Mouse (Mus musculus) heart, adult 2 months (tissue): ENCODE data around the gene Eif4b. TPM values are rescaled to one million over a fixed set of nuclear protein-coding genes. Genes with fewer than 3 reads are reported as not detected.
A peak's percentile ranks its signal among the peaks of the same experiment; 100 is the strongest.

Experiments used
- DNase-seq, 2 experiments: peaks; one replicate each; pipeline ENCODE4 v3.0.0; 2021
- H3K27ac ChIP-seq: fragments of 200-600 bp; 2 replicates; pipeline ENCODE4 v1.8.1; 2022
- H3K27me3 ChIP-seq: fragments of 200-500 bp; 2 replicates; pipeline ENCODE4 v1.6.1; 2012; ENCODE audit warnings: mild to moderate bottlenecking, low read length, inconsistent platforms, mixed read lengths; ENCODE audit not compliant: control insufficient read depth, insufficient read depth
- H3K36me3 ChIP-seq: fragments of 200-500 bp; 2 replicates; pipeline ENCODE4 v1.6.1; 2012; ENCODE audit warnings: low read length, inconsistent platforms; ENCODE audit not compliant: control insufficient read depth, insufficient read depth
- H3K4me1 ChIP-seq: fragments of 200-500 bp; 2 replicates; pipeline ENCODE4 v1.6.1; 2011; ENCODE audit warnings: low read length; ENCODE audit not compliant: control insufficient read depth, insufficient read depth
- H3K4me3 ChIP-seq: fragments of 200-600 bp; 2 replicates; pipeline ENCODE4 v1.8.1; 2022
- H3K79me2 ChIP-seq: fragments of 200-500 bp; replicated peaks from 2 replicates; pipeline ENCODE4 v1.6.1; 2012; ENCODE audit warnings: mild to moderate bottlenecking, inconsistent platforms, low read length, moderate library complexity, mixed read lengths; ENCODE audit not compliant: control insufficient read depth, insufficient read depth
- H3K9ac ChIP-seq: fragments of 200-500 bp; 2 replicates; pipeline ENCODE4 v1.6.1; 2012; ENCODE audit warnings: low read depth, mild to moderate bottlenecking, control low read depth, inconsistent platforms, low read length, mixed read lengths
- CTCF ChIP-seq: fragments of 200-600 bp; IDR thresholded peaks from 2 replicates; pipeline ENCODE4 v1.8.1; 2022; ENCODE audit warnings: antibody characterized with exemption, mild to moderate bottlenecking, moderate library complexity
- EP300 ChIP-seq: fragments of 200-500 bp; IDR thresholded peaks from 2 replicates; pipeline ENCODE4 v1.6.1; 2011; ENCODE audit warnings: low read depth, low read length, control low read depth; ENCODE audit not compliant: insufficient read depth
- POLR2A ChIP-seq: fragments of 200-500 bp; IDR thresholded peaks from 2 replicates; pipeline ENCODE4 v1.6.1; 2011; ENCODE audit warnings: mild to moderate bottlenecking, low read depth, low read length, control low read depth; ENCODE audit not compliant: insufficient read depth
- WGBS: fragments of 180-500 bp; shearing (Covaris S2); methylation state at CpG from one replicate; pipeline ENCODE4 v1.1.7; 2018; 5-methylcytosine and 5-hydroxymethylcytosine counted together
- intact Hi-C: fragments of 180-260 bp; cut with DNase I; formaldehyde crosslinking; loops from one replicate; pipeline ENCODE4 v1.15.1; 2025
- polyA plus RNA-seq: library from polyadenylated mRNA; depleted of rRNA; stranded (reverse); fragments of >200 nt; gene quantifications from 2 replicates; pipeline ENCODE4 v1.2.3, GENCODE M21; 2012
- total RNA-seq, 2 experiments: library from RNA; stranded (reverse); gene quantifications; 2 replicates each; pipeline ENCODE4 v1.2.3; 2021

The Eif4b gene
- total and polyA plus RNA-seq, 3 experiments, result 50.7 to 177 (median 138) TPM

- peaks cover 17% of the 10 kb centered on the region for H3K4me1 ChIP-seq
- H3K36me3 ChIP-seq, result peaks cover 51% of the 10 kb centered on the region
- H3K9ac ChIP-seq, result no peak overlapping the region
- DNase-seq, result no peak
- TF ChIP-seq POLR2A (no peak), CTCF (no peak), EP300 (no peak)
- WGBS, result 92% methylated on average over 4 of the region's 4 CpGs
- no peaks in the 10 kb centered on the region for H3K27me3 ChIP-seq
- H3K79me2 ChIP-seq, result peaks cover 1% of the 10 kb centered on the region; the same call in 1 of the 2 replicates
- intact Hi-C loops, result loop anchor here (1.0 kb wide), 1 partner anchor 55 kb away; no protein-coding TSS in a partner anchor
- H3K27ac ChIP-seq, result no peak overlapping the region
- H3K4me3 ChIP-seq, result no peak overlapping the region
Measured at GRCm38 (mm10) chr15:102092222-102092621, 18.6 kb downstream of the Eif4b start.

- WGBS, result 30% methylated on average over 2 of the region's 2 CpGs
- no peak for DNase-seq
- peaks cover 1% of the 10 kb centered on the region; the same call in 1 of the 2 replicates for H3K79me2 ChIP-seq
- H3K4me1 ChIP-seq, result peaks cover 27% of the 10 kb centered on the region
- H3K4me3 ChIP-seq, result no peak overlapping the region
- H3K9ac ChIP-seq, result no peak overlapping the region; the same call in 1 of the 2 replicates
- H3K27ac ChIP-seq, result peak overlapping the region; percentile 51
- peaks cover 48% of the 10 kb centered on the region for H3K36me3 ChIP-seq
- intact Hi-C loops, result loop anchor here (2.0 kb wide), 1 partner anchor 15 kb away; no protein-coding TSS in a partner anchor
- H3K27me3 ChIP-seq, result no peaks in the 10 kb centered on the region
- TF ChIP-seq EP300 (no peak), CTCF (peak; percentile 61)
Measured at GRCm38 (mm10) chr15:102094157-102094556, 20.6 kb downstream of the Eif4b start.

GRCm38 (mm10) chr15:102094988-102095387 lies 21.4 kb downstream of the Eif4b start:
- Histone ChIP-seq H3K36me3 (peaks cover 44% of the 10 kb centered on the region), H3K27ac (peak overlapping the region; percentile 51), H3K4me3 (no peak overlapping the region), H3K27me3 (no peaks in the 10 kb centered on the region), H3K79me2 (peaks cover 1% of the 10 kb centered on the region; the same call in 1 of the 2 replicates), H3K9ac (no peak overlapping the region; the same call in 1 of the 2 replicates), H3K4me1 (peaks cover 29% of the 10 kb centered on the region)
- DNase-seq, result peak; percentile 44 to 45
- intact Hi-C loops, result loop anchor here (2.0 kb wide), 1 partner anchor 16 kb away; no protein-coding TSS in a partner anchor
- TF ChIP-seq POLR2A, result no peak
- TF ChIP-seq EP300, result peak; percentile 67; the same call in 1 of the 2 replicates
- 45% methylated on average over 16 of the region's 16 CpGs for WGBS

- H3K9ac ChIP-seq, result no peak overlapping the region
- intact Hi-C loops, result no loop called here
Measured at GRCm38 (mm10) chr15:102097147-102097915, 23.8 kb downstream of the Eif4b start.

GRCm38 (mm10) chr15:102097991-102098555 lies 24.5 kb downstream of the Eif4b start:
- 42% methylated on average over 5 of the region's 5 CpGs for WGBS
- H3K27ac ChIP-seq, result peak overlapping the region; percentile 69
- intact Hi-C loops, result no loop called here
- peak; percentile 61 to 69 for DNase-seq
- H3K36me3 ChIP-seq, result peaks cover 27% of the 10 kb centered on the region
- TF ChIP-seq POLR2A (peak; percentile 66), EP300 (0 out of 2 replicates have a peak, but pooled peaks have one; percentile 8), CTCF (no peak)
- no peaks in the 10 kb centered on the region for H3K27me3 ChIP-seq
- H3K79me2 ChIP-seq, result no peaks in the 10 kb centered on the region
- peak overlapping the region; percentile 26; the same call in 1 of the 2 replicates for H3K4me3 ChIP-seq
- H3K9ac ChIP-seq, result peak overlapping the region; percentile 20
- H3K4me1 ChIP-seq, result peaks cover 28% of the 10 kb centered on the region

More at GRCm38 (mm10) chr15:102097147-102097915, 23.8 kb downstream of the Eif4b start:
- Histone ChIP-seq H3K4me1 (peaks cover 28% of the 10 kb centered on the region), H3K27me3 (no peaks in the 10 kb centered on the region), H3K79me2 (no peaks in the 10 kb centered on the region), H3K4me3 (no peak overlapping the region), H3K36me3 (peaks cover 27% of the 10 kb centered on the region), H3K27ac (peak overlapping the region; percentile 69)
- WGBS, result 41% methylated on average over 8 of the region's 8 CpGs
- DNase-seq, result peak; percentile 69 to 75
- 0 out of 2 replicates have a peak, but pooled peaks have one; percentile 7 for TF ChIP-seq EP300
- TF ChIP-seq CTCF, result no peak
- peak; percentile 52 for TF ChIP-seq POLR2A
